Mouse (Mus musculus) CH12.LX (cell line): ENCODE measurements at regions not wholly inside any gene's neighbourhood (a gene's known extent, or its start where the extent isn't known, plus 50 kb on each side); places are given as distances from the start of the nearest gene placed in this dataset.

Experiments used
- CTCF ChIP-seq, 2 experiments: IDR thresholded peaks in 1 of 2; conservative IDR thresholded peaks in 1 of 2; 2 replicates each; pipeline ENCODE4 v1.5.1; 2011 to 2012; ENCODE audit warnings: low read depth in 2 of 2, low read length in 2 of 2, improper control_type of control experiment in 1 of 2, inconsistent platforms in 1 of 2, mild to moderate bottlenecking in 1 of 2, moderate library complexity in 1 of 2
- JUND ChIP-seq: conservative IDR thresholded peaks from 2 replicates; pipeline ENCODE4 v1.6.1; 2011; ENCODE audit warnings: low read depth, low read length, improper control_type of control experiment
- MAFK ChIP-seq: IDR thresholded peaks from 2 replicates; pipeline ENCODE4 v1.6.1; 2011; ENCODE audit warnings: low read length, improper control_type of control experiment; ENCODE audit not compliant: insufficient replicate concordance
- NRF1 ChIP-seq: IDR thresholded peaks from 2 replicates; pipeline ENCODE4 v1.6.1; 2014; ENCODE audit warnings: low read depth, mild to moderate bottlenecking, inconsistent platforms, low read length, improper control_type of control experiment, moderate library complexity
- POLR2A ChIP-seq: IDR thresholded peaks from 2 replicates; pipeline ENCODE4 v1.6.1; 2011; ENCODE audit warnings: low read depth, mild to moderate bottlenecking, improper control_type of control experiment, low read length
- POLR2AphosphoS2 ChIP-seq: IDR thresholded peaks from 2 replicates; pipeline ENCODE4 v1.6.1; 2011; ENCODE audit warnings: low read depth, low read length, improper control_type of control experiment
- ZNF384 ChIP-seq: IDR thresholded peaks from 2 replicates; pipeline ENCODE4 v1.6.1; 2012; ENCODE audit warnings: low read depth, low read length, improper control_type of control experiment, inconsistent platforms

- TF ChIP-seq MAFK (no peak), ZNF384 (no peak), NRF1 (no peak), CTCF (conservative IDR thresholded peaks at IDR 0.05 in 1 of 2, IDR thresholded peaks at IDR 0.05 in 1 of 2; ENCODE audit: low read depth in 2 of 2, low read length in 2 of 2) (no peak), POLR2A (no peak), JUND (no peak), POLR2AphosphoS2 (no peak)
These were observed 423.5 kb upstream of the Ubash3b start for GRCm38 (mm10) chr9:41585012-41585411.
